Mouse (Mus musculus) liver, embryonic 16.5 days (tissue): ENCODE measurements at regions not wholly inside any gene's neighbourhood (a gene's known extent, or its start where the extent isn't known, plus 50 kb on each side); places are given as distances from the start of the nearest gene placed in this dataset.

ENCODE experiments used
- ATAC-seq: fragments of 200-750 bp; cut with Nextera tagmentation; 2 replicates; pipeline ENCODE4 v1.8.0; 2017; ENCODE audit warnings: low read depth, mild to moderate bottlenecking, moderate number of reproducible peaks, moderate library complexity
- H3K27ac ChIP-seq: fragments of 300-500 bp; sonication (generic); 2 replicates; pipeline ENCODE4 v1.5.1; 2014; ENCODE audit warnings: mild to moderate bottlenecking, low read length
- H3K27me3 ChIP-seq: fragments of 300-500 bp; sonication (generic); 2 replicates; pipeline ENCODE4 v1.6.1; 2014; ENCODE audit warnings: low read depth, low read length, mixed read lengths; ENCODE audit not compliant: control insufficient read depth, insufficient read depth
- H3K36me3 ChIP-seq: fragments of 300-500 bp; sonication (generic); 2 replicates; pipeline ENCODE4 v1.6.1; 2014; ENCODE audit warnings: mild to moderate bottlenecking; ENCODE audit not compliant: control insufficient read depth, insufficient read depth
- H3K4me1 ChIP-seq: fragments of 300-500 bp; sonication (generic); 2 replicates; pipeline ENCODE4 v1.6.1; 2014; ENCODE audit warnings: low read depth, low read length, mixed read lengths; ENCODE audit not compliant: control insufficient read depth
- H3K4me2 ChIP-seq: fragments of 300-500 bp; sonication (generic); 2 replicates; pipeline ENCODE4 v1.6.1; 2014; ENCODE audit warnings: low read depth, low read length, mixed read lengths
- H3K4me3 ChIP-seq: fragments of 300-500 bp; sonication (generic); 2 replicates; pipeline ENCODE4 v1.5.1; 2014; ENCODE audit warnings: low read depth, mild to moderate bottlenecking, low read length
- H3K9ac ChIP-seq: fragments of 300-500 bp; sonication (generic); 2 replicates; pipeline ENCODE4 v1.6.1; 2014; ENCODE audit warnings: low read depth, low read length
- H3K9me3 ChIP-seq: fragments of 300-500 bp; sonication (generic); replicated peaks from 2 replicates; pipeline ENCODE4 v1.6.1; 2016; ENCODE audit warnings: low read length; ENCODE audit not compliant: control insufficient read depth
- WGBS: fragments of 180-500 bp; shearing (Covaris S2); extraction: QIAGEN DNeasy Blood & Tissue Kit; methylation state at CpG from one replicate; pipeline ENCODE4 v1.1.7; 2014; ENCODE audit not compliant: insufficient replicate concordance; 5-methylcytosine and 5-hydroxymethylcytosine counted together

DNA sequence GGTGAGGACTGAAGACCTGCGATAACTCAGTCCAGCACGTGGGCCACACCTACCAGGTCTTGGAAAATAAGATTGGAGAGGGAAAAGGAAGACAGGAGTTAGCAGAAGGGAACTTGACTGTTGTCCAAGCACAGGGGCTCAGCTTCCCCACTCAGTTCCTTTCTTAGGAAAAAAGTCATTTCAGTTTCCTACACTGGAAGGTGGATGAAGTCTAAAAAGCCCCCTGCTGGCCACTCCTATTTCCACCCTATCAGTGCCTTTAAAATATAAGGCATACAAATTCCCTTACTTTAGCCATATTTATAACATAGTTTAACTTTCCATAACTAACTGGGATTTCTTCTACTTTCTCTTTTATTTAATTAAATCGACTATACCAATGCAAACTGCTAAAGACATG is 173.4 kb downstream of the Nrip1 start:
- H3K4me3 ChIP-seq, result no peak overlapping the region
- no peak for ATAC-seq
- no peak overlapping the region for H3K27ac ChIP-seq
- H3K9ac ChIP-seq, result no peak overlapping the region
- H3K9me3 ChIP-seq, result no peaks in the 10 kb centered on the region
- no peaks in the 10 kb centered on the region; the same call in 1 of the 2 replicates for H3K4me1 ChIP-seq
- H3K4me2 ChIP-seq, result no peak overlapping the region
- H3K36me3 ChIP-seq, result no peaks in the 10 kb centered on the region
- no peaks in the 10 kb centered on the region for H3K27me3 ChIP-seq
- WGBS, result 52% methylated on average over 3 of the region's 3 CpGs

DNA sequence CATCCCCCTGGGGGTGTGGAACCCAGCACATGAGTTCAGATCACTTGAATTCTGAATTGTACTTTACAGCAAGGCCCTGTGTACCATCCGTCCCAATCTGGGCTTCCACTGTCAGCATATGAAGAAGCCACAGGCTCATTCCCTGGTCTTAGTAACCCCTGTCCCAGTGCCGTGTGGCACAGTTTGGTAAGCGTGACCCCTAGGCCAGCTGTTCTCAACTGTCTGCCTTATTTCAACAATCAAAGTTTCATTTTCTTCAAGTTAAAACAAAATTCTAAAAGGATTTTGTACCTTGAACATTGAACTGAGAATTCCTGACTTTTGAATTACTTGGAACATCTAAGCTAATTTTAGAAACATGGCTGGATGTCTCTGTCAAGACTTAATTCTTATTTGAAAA is 174.6 kb downstream of the Nrip1 start:
- Histone ChIP-seq H3K9ac (no peak overlapping the region), H3K4me1 (no peaks in the 10 kb centered on the region; the same call in 1 of the 2 replicates), H3K4me2 (no peak overlapping the region), H3K9me3 (no peaks in the 10 kb centered on the region), H3K27me3 (no peaks in the 10 kb centered on the region), H3K36me3 (no peaks in the 10 kb centered on the region), H3K27ac (no peak overlapping the region), H3K4me3 (no peak overlapping the region)
- WGBS, result 69% methylated on average over 3 of the region's 3 CpGs
- ATAC-seq, result no peak

DNA sequence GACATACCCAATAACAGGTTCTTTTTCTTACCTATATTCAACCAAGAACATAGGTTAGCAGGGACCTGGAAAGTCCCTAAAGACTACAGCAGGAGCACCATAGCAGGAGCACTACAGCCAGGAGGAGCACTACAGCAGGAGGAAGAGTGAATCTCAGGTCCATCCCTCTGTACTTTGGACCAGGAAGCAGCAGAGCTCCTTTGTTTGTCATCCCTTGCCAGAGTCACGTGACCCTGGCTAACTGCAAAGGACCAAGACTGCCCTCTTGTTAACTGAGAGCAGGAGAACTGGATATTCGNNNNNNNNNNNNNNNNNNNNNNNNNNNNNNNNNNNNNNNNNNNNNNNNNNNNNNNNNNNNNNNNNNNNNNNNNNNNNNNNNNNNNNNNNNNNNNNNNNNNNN is 172.2 kb upstream of the Samsn1 start:
- Histone ChIP-seq H3K27ac (no peak overlapping the region), H3K36me3 (no peaks in the 10 kb centered on the region), H3K4me2 (no peak overlapping the region), H3K4me1 (no peaks in the 10 kb centered on the region), H3K4me3 (no peak overlapping the region), H3K9me3 (no peaks in the 10 kb centered on the region), H3K9ac (no peak overlapping the region), H3K27me3 (no peaks in the 10 kb centered on the region)
- ATAC-seq, result no peak
- 50% methylated on average over 2 of the region's 2 CpGs for WGBS

- H3K27me3 ChIP-seq, result no peaks in the 10 kb centered on the region
- H3K9me3 ChIP-seq, result no peaks in the 10 kb centered on the region
- ATAC-seq, result no peak
- H3K36me3 ChIP-seq, result no peaks in the 10 kb centered on the region
- 77% methylated on average over 10 of the region's 10 CpGs for WGBS
- H3K9ac ChIP-seq, result no peak overlapping the region
- no peak overlapping the region for H3K4me3 ChIP-seq
- H3K4me1 ChIP-seq, result no peaks in the 10 kb centered on the region
- no peak overlapping the region for H3K4me2 ChIP-seq
- H3K27ac ChIP-seq, result no peak overlapping the region
Observed at GRCm38 (mm10) chr16:76191135-76191534, 169.1 kb upstream of the Samsn1 start.

DNA sequence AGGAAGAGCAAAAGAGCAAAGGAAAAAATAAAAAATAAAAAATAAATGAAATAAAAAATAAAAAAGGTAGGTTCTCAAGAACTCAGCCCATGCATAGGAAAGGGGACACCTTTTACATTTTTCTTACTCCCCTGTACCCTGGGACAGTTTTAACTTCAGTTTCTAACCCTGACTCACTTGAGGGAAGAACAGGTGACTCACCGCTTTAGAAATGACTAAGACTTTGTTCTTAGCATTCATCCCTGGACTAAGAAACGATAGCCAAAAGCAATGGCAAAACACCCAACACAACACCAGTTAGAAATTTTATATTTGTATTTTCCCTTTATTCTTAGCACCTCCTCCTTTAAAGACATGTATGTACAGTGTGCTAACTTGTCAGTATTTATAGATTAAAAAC is 161.5 kb upstream of the Samsn1 start:
- whole genome bisulfite sequencing, result 62% methylated on average over 2 of the region's 2 CpGs
- H3K9me3 ChIP-seq, result no peaks in the 10 kb centered on the region
- no peaks in the 10 kb centered on the region for H3K27me3 ChIP-seq
- H3K4me2 ChIP-seq, result no peak overlapping the region
- no peak overlapping the region for H3K27ac ChIP-seq
- no peak overlapping the region for H3K4me3 ChIP-seq
- H3K4me1 ChIP-seq, result no peaks in the 10 kb centered on the region
- ATAC-seq, result no peak
- no peaks in the 10 kb centered on the region for H3K36me3 ChIP-seq
- no peak overlapping the region for H3K9ac ChIP-seq

DNA sequence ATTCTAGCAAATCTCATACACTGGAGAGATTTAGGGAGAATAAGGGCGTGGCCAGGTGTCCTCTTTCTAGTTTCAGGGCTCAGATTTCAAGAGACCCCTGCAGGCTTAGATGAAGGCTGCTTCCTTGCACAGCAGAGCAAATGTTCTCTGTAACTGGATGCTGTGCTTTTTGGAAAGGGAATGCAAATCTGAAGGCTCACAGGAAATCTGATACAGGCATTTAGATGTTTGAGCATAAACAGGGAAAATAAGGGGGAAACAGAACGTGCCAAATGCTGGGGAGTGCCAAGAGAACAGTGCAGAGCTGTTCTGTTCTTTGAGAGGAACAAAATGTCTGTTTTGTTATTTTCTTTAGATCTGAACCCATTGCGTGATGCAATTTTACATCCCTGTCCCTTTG is 161.0 kb upstream of the Samsn1 start:
- Histone ChIP-seq H3K9me3 (no peaks in the 10 kb centered on the region), H3K4me3 (no peak overlapping the region), H3K4me1 (no peaks in the 10 kb centered on the region), H3K27ac (no peak overlapping the region), H3K9ac (no peak overlapping the region), H3K4me2 (no peak overlapping the region), H3K27me3 (no peaks in the 10 kb centered on the region), H3K36me3 (no peaks in the 10 kb centered on the region)
- no peak for ATAC-seq
- WGBS, result 32% methylated on average over 3 of the region's 3 CpGs

DNA sequence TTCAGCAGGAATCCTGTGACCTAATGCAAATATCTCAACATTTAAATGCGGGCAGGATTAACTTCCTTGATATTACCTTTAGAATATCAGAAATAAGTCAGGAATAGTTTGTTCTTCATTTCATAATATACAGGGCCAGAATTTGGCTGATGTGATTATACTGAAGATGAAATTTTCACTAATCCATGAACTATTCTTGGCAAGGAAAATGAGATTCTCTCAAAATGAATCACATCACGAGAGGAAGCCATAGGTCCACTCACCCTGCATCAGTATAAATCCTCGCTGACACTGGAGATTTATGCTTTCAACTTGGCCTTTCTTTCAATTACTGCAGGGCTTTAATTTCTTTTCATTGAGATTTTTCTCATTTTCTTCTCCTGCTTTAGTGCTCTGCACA is 159.5 kb upstream of the Samsn1 start:
- H3K9me3 ChIP-seq, result no peaks in the 10 kb centered on the region
- H3K4me1 ChIP-seq, result no peaks in the 10 kb centered on the region
- ATAC-seq, result no peak
- no peak overlapping the region for H3K27ac ChIP-seq
- H3K9ac ChIP-seq, result no peak overlapping the region
- no peak overlapping the region for H3K4me3 ChIP-seq
- no peaks in the 10 kb centered on the region for H3K27me3 ChIP-seq
- no peaks in the 10 kb centered on the region for H3K36me3 ChIP-seq
- H3K4me2 ChIP-seq, result no peak overlapping the region
- 69% methylated on average over 3 of the region's 3 CpGs for WGBS

- H3K4me2 ChIP-seq, result no peak overlapping the region
- no peak overlapping the region for H3K4me3 ChIP-seq
- no peak overlapping the region for H3K9ac ChIP-seq
- ATAC-seq, result no peak
- no peaks in the 10 kb centered on the region for H3K36me3 ChIP-seq
- no peaks in the 10 kb centered on the region for H3K27me3 ChIP-seq
- no peaks in the 10 kb centered on the region for H3K4me1 ChIP-seq
- H3K27ac ChIP-seq, result no peak overlapping the region
- WGBS, result 45% methylated on average over 2 of the region's 2 CpGs
- H3K9me3 ChIP-seq, result no peaks in the 10 kb centered on the region
Observed at GRCm38 (mm10) chr16:76167651-76168050, 145.6 kb upstream of the Samsn1 start.

- no peak for ATAC-seq
- Histone ChIP-seq H3K27me3 (no peaks in the 10 kb centered on the region), H3K27ac (no peak overlapping the region), H3K9me3 (no peaks in the 10 kb centered on the region), H3K4me2 (no peak overlapping the region), H3K4me3 (no peak overlapping the region), H3K36me3 (no peaks in the 10 kb centered on the region), H3K4me1 (no peaks in the 10 kb centered on the region), H3K9ac (no peak overlapping the region)
- WGBS, result 67% methylated on average over 5 of the region's 5 CpGs
Observed at GRCm38 (mm10) chr16:76160879-76161278, 138.8 kb upstream of the Samsn1 start.

- no peak overlapping the region for H3K4me3 ChIP-seq
- H3K27me3 ChIP-seq, result no peaks in the 10 kb centered on the region
- no peak overlapping the region for H3K9ac ChIP-seq
- H3K36me3 ChIP-seq, result no peaks in the 10 kb centered on the region
- WGBS, result 80% methylated on average over 7 of the region's 7 CpGs
- H3K27ac ChIP-seq, result no peak overlapping the region
- H3K9me3 ChIP-seq, result no peaks in the 10 kb centered on the region
- no peak for ATAC-seq
- no peak overlapping the region for H3K4me2 ChIP-seq
- no peaks in the 10 kb centered on the region for H3K4me1 ChIP-seq
Observed at GRCm38 (mm10) chr16:76158585-76158984, 136.5 kb upstream of the Samsn1 start.
